Mouse (Mus musculus): Measurements from ENCODE around the gene Tns1. TPM values are rescaled to one million over a fixed set of nuclear protein-coding genes. Genes with fewer than 3 reads are reported as not detected.

Tns1 gene
- total RNA-seq, 2 experiments from 2014 or later, result 284 to 309 TPM

- DNase-seq, result no peak
These were observed 167.9 kb downstream of the Tns1 start for GRCm38 (mm10) chr1:73956320-73956719.

GRCm38 (mm10) chr1:73955259-73955842 lies 168.9 kb downstream of the Tns1 start:
- peak; percentile 83 for DNase-seq

- DNase-seq, result peak; percentile 59
These were observed 169.6 kb downstream of the Tns1 start for GRCm38 (mm10) chr1:73954614-73955013.

DNA sequence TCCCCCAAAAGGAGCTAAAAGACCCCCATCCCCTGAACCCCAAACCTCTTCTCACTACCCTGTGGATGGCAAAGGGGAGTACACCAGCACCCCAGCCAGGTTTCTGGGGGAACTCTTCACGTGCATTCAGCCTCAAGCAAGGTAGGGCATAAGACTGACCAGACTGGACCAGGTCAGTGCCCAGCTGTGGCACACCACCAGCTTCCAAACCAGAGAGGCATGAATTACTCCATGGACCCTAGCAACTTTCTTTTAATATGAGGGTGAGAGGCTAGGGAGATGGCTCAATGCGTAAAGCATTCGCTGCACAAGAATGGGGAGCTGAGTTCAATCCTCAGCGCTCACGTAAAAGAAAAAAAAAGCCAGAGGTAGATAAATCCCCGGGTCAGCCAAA lies 170.2 kb downstream of the Tns1 start:
- no peak for DNase-seq

GRCm38 (mm10) chr1:73953317-73954014 lies 170.8 kb downstream of the Tns1 start:
- no peak for DNase-seq

DNA sequence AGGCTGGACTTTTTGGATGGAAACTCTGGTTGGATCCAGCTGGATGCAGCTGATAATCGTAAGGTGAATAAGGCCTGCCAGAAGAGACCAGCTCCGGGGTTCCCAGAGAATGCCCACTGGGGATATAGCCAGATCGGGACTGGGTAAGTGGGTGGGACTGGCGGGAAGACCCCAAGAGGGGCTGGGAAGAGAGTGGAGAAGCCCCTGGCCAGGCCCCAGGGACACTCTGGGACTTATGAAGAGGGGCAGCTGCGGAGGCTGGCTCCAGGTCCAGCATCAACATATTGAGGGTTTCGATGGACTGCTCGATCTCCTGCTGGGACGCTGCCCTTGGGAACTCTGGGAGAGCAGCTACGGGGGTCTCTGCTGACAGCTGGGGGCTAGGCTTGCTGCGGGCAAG lies 171.7 kb downstream of the Tns1 start:
- no peak for DNase-seq

DNA sequence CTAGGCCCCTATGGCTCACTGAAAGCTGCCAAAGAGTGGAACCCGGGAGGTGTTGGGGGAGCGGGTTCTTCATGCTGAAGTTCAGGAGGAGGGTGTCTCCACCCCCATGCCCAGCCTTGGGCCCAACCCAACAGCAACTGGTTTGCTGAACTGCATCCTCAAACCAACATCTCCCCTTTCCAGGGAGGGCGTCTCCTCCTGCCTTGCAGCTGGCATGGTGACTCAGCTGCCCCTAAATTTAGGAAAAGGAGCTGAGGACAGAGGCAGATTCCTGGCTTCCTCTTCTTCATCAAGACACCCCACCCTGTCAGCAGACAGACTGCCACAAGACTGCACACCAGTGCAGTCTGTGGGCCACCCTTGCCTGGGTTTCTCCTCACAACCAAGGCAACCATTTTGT lies 173.1 kb downstream of the Tns1 start:
- no peak for DNase-seq

DNA sequence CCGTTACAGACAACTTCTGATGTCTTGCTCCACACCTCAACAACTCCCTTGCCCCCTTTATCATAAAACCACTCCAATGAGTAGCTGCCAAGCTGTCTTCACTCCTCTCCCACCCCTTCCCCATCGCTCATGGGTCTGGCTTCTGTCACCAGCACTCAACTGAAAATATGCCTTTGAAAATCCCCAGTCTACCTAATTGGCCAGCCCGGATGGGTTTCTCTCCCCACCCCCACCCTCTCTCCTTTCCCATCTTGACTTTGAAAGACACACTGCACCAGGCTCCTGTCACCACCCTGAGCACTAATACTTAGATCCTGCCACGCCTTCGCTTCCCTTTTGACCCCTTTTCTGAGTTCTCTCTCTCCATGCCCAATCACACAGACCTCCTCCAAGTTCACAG lies 175.5 kb downstream of the Tns1 start:
- DNase-seq, result no peak

GRCm38 (mm10) chr1:73947525-73948304 lies 176.5 kb downstream of the Tns1 start:
- DNase-seq, result peak; percentile 56

GRCm38 (mm10) chr1:73946701-73947100 lies 177.5 kb downstream of the Tns1 start:
- DNase-seq, result no peak

DNA sequence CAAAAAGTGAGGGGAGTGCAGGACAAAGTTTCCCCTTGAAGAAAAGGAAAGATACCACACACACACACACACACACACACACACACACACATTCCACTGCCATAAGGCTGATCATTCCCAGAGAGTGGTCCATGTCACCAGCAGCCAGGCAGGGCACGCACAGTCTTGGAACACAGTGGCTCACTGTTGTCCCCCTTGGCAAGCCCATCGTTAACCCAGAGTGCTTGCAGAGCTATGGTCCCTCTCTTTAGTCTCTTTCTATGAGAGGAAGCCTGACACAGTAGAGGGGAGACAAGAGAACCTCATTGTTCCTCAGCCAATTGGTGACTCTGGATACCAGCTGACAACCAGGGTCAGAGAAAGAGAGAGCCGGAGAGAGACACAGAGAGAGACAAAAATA lies 179.9 kb downstream of the Tns1 start:
- DNase-seq, result no peak

- DNase-seq, result peak; percentile 62
These were observed 180.5 kb downstream of the Tns1 start for GRCm38 (mm10) chr1:73943667-73944289.

GRCm38 (mm10) chr1:73943255-73943654 lies 181.0 kb downstream of the Tns1 start:
- no peak for DNase-seq

GRCm38 (mm10) chr1:73942243-73942642 lies 182.0 kb downstream of the Tns1 start:
- no peak for DNase-seq

DNA sequence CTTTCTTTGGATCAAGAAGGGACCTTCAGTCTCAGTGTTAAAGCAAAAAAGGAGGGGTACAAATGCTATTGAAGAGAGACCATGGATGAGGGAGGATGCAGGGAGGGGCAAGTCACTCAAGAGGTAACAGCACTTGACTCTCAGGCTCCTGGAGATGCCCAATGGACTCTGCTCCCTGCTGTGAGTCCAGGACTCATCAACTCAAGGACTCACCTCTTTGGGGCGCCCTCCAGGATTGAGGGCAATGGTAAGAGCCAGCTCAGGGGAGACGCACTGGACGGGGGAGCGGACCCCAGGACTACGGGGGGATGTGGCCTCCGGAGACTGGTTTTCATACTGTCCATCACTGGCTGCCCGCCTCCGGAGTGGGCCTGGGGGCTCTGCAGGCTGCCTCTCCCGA lies 182.6 kb downstream of the Tns1 start:
- DNase-seq, result no peak

- no peak for DNase-seq
These were observed 183.6 kb downstream of the Tns1 start for GRCm38 (mm10) chr1:73940491-73941204.

- DNase-seq, result no peak
These were observed 185.7 kb downstream of the Tns1 start for GRCm38 (mm10) chr1:73938597-73938996.

DNA sequence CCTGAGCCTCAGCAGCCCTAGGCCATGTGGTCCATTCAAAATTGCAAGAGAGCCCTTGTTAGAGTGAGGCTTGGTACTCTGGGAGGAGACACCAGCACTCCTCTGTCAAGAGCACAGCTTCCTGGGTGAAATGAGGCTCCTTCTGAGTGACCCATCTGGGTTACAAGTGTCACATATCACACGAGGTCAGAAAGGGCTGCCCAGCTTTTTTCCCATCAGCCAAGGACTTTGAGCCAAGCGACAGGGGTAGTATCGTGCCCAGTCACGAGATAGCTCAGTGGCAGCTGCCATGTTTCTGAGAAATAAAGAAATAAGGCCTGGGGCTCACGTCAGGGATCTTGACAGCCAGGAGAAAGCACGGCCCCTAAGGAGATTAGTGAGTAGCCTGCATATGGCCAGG lies 186.4 kb downstream of the Tns1 start:
- DNase-seq, result no peak

DNA sequence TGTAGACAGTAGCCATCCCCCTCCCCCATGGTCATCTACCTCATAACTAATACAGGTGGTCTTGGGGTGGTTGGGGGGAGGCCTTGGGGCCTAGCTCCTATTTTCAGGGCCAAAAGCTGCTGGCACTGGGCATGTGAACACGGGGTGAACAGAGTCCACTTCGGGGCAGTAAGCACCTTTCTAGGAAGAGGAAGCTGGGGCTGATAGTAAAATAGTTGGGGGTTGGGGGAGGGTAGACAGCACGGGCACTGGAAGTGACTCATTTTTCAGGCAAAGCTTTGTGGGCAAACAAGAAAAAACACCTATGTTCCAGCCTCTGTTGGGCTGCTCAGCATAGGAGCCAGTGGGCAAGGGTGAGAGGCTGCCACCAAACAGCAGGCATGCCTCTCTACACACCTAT lies 187.7 kb downstream of the Tns1 start:
- no peak for DNase-seq

DNA sequence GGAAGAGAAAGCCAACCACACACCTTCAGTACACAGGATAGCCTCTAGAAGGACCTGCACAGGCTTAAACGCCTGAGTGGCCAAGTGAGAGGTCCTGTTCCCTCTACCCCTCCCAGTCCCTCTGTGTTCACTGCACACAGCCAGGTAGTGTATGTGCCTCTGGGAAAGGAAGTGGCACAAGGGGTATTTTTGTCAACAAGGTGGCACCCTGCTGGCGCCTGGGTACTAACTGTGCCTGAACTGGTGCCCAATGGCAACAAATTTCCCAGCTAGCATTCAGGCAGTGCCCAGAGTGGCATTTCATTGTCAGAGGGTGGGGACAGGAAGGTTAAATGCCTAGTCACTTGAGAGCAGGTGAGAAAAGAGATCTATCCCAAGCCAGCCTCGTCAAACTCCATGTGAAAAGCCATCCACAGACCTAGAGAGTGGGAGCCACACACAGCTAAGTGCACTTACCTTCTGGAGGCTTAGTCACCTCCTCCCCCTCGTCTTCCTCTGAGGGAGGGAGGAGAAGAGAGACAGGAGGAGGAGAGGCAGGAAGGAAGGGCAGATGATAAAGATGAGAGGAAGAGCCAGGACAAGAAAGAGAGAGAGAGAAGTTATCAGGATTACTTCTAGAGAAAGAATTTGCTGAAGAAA lies 188.7 kb downstream of the Tns1 start:
- no peak for DNase-seq

GRCm38 (mm10) chr1:73933146-73933490 lies 191.1 kb downstream of the Tns1 start:
- DNase-seq, result no peak

All from adrenal gland, postnatal 10 days (tissue).